Mouse (Mus musculus): Measurements from ENCODE around the gene AI854703.

Gene AI854703

DNA sequence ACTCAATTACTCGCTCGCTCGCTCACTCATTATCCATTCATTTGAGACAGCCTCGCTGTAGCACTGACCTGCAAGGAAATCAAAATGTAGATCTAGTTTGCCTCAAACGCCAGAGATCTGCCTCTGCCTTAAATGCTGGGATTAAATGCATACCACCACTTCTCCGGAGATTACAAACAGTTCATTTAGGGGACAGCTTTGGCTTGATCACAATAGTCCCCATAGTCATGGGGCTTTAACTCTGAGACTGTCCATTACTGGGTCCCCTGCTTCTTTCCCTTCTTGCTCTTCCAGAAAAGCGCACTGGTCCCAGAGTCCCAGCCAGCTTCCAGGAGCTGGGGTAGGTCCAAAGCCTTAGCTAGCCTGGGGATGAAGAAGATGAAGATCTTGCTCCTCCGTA lies at the start of gene AI854703:
Gene AI854703 (plus strand): TSS at position 301 of the 400 bp plus-strand sequence.
- no peak for DNase-seq (ENCODE audit: low read depth, low spot score)

DNA sequence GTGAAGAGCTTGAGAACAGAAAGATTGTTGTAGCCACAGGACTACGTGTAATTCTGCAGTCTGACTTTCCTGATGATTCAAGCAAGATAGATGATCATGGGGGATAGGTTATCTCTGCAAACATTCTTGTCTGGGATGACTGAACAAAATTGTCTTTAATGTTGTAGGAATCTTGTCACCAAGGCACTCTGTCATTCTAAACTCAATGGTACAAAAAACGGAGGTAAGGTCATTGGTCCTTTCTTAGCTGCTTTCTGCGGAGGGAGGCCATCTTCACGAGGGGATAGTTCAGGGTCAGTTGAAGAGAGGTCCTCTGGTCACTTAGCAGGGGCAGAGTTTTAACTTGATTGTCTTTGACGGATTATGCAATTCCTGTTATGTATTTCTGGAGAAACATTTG lies 47.8 kb upstream of the AI854703 start:
- no peak for DNase-seq (ENCODE audit: low read depth, low spot score)

DNA sequence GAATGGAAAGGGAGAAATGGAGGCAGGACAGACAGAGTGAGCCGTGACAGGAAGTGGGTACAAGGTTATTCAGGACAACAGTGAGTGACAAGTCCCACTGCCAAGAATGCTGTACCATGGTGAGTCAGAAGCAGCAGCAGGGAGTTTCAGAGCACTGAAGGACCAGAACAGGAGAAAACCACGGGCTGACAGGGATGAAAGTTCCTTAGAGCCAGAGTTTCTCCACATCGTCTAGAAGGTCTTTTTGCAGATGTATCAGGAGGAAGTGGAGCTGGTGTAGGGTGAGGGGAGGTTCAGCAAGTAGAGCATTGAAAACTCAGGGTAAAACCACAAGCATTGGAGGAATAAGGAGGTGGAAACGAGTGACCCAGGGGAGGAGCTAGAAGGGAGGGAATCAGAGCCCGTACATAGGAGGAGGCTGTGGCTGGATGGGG lies 47.3 kb upstream of the AI854703 start:
- no peak for DNase-seq (ENCODE audit: low read depth, low spot score)

DNA sequence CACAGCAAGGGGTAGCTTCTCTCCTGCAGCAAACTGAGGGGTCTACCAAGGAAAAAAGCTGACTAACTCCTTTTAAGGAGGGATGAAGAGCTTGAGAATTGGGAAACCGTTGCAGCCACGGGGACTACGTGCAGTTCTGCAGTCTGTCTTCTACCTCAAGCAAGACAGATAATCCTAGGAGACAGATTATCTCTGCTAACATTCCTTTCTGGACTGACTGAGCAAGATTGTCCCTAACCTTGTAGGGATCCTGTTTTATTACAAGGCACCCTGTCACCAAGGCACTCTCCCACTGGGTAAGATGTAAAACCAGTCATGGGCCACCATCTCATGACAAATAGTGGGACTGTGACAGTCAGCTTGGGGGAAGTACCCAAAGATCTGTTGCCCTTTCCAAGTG lies 45.3 kb upstream of the AI854703 start:
- no peak for DNase-seq (ENCODE audit: low read depth, low spot score)

DNA sequence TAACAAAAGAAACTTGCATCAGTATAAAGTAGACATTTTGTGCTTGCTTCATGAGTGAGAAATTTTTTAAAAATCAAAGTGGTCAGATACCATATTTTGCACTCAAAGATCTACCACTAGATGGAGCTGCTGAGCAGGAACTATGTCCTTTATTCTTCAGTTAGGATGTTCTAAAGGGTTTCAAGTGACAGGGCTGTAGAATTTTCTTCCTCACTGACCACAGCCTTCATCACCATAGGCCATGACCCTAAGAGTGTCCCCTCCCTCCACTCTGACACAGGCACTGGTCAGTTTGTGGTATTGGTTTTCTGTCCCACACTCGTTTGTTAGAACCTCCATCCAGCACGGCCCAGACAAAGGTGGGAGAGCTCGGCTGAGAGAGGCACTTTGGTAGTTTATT lies 44.5 kb upstream of the AI854703 start:
- no peak for DNase-seq (ENCODE audit: low read depth, low spot score)

DNA sequence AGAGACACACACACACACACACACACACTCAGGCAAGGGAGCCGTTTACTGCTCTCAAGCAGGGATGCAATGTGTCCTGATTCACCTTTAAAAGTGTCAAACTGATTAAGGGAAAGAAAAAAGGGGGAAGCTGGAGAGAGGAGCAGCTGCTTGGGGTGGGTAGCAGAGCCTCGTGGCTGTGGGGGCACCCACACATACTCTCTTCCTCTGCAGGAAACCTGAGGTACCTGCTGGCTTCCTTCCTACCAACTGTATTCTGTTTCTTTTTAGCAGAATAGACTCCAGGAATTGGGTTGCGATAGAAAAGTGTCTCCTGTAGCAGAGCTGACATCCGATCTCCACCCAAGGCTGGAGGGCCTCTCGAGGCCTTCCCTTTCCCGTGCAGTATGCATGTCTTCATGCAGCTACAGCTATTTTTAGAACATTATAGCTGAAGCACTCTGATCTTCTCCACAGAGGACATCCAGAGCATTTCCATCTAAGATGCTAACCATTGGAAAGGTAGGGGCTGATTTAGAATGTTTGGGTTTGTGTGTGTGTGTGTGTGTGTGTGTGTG lies 37.3 kb upstream of the AI854703 start, which contains the start of gene Gm45021:
Gene Gm45021 (plus strand): TSS at position 417 of the 557 bp plus-strand sequence.
- no peak for DNase-seq (ENCODE audit: low read depth, low spot score)

DNA sequence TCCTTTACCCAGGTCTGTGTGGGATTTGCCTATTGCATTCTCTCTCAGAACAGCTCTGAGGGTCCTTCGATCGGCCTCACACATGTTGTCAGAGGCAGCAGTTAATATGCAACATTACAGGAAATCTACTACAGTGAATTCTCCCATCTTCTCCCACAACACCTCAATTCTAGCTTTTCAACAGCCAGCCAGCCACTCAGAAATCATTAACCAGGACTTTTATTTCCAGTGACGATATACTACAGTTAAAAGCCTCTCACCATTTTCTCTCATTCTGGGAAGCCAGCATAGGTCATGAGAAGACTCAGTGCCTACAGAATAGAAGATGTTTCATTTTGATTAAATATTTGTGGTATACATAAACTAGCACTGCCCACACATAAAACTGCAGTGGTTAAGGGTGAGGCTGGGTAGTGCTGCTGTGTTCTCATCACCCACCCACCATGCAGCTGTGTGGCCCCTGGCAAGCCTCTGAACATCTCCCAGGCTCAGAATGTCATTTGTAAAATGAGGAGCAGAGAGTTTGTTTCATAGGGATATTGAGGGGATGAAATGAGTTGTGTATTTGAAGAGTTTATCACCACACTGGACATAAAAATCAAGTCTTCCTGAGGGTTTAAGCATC lies 35.2 kb upstream of the AI854703 start:
- DNase-seq (ENCODE audit: low read depth, low spot score) = no peak

DNA sequence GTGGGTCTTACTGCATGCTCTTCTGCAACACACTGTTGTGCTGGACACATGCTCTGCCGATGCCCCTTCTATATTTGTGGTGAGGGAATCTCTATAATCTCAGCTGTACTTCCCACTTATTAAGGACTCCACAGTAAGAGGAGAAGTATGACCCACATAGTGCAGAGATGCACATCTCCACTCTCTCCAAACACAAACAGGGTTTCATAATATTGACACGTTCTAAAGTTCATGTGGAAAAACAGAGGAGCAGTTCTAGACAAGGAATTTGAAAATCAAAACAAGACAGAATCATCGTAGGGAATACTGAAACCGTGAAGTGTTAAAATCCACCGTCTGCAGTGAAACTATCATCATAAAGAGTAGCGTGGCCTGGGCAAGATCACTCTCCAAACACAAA lies 34.7 kb upstream of the AI854703 start:
- no peak for DNase-seq (ENCODE audit: low read depth, low spot score)

DNA sequence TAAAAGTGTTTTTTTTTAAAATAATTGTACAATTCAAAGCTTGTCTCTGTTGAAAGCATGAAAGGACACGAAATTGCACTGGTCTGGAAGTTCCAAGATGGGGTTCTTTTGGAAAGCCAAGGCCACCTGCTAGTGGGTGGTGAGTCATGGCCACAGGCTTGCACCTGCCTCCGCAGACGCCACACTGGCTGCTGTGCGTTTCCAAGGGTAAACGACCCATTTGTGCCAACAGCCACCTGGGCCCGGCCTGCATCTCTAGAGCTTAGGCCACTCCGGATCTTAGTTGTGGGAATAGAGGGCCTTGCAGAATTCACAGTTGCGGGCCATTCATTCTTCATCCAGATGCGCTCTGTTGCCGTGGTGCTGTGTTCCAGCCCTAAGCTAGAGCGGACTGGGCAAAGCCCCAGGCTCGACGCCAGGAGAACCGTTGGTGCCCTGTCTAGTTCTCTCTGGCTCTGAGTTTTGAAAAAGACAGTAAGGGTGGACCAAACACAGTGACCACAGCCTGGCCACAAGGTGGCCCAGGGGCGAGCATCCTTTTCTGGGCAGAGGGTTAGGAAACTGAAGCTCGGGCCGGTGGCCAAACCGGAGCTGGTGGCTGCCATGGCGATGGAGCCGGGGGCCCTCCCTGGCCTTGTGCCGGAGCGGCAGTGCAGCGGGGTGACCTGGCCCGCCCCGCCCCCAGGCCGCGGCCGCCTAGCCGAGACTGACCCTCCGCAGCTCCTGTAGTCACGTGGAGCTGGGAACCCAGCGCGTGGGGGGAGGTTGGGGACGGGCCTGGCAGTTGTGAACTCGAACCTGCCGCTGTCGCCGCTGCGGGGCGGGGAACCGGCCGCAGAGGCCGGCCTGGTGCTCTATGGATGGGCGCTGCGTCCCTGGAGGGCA lies 33.2 kb upstream of the AI854703 start, which contains the start of the genes Repin1 and Gm44965:
Gene Repin1 (plus strand): TSS at position 726 of the 885 bp plus-strand sequence.
Gene Gm44965 (plus strand): TSS at position 784 of the 885 bp plus-strand sequence.
- no peak for DNase-seq (ENCODE audit: low read depth, low spot score)

DNA sequence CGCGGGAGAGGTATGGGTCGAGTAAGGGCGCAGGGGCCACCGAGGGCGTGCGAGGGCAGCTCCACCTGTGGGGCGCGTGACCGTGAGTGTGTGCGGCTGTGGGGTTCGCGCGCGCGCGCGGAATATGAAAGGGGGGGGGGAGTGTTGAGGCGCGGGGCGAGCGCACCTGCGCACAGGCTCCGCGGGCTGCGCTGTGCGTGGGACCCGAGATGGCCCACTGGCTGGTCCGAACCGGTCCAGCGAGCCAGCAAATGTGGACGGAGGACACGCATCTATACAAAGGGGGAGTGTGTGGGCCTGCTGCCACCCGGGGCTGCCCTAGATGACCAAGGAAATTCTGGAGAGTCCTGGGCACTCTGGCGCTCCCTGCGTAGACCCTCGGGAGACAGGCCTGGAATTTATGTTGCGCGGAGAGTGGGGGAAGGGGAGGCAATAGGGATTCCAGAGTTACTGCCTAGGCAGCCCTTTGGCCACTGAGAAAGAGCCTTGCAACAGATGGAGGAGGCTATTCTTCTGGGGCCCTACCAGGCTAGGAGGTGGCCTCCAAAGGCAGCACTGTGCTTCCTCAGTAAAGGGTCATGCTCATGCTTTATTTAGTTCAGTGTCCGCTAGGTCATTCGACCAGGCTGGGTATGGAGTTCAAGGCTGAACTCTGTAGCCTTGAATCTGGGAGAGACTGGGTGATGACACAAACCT lies 32.4 kb upstream of the AI854703 start:
- DNase-seq (ENCODE audit: low read depth, low spot score) = no peak

DNA sequence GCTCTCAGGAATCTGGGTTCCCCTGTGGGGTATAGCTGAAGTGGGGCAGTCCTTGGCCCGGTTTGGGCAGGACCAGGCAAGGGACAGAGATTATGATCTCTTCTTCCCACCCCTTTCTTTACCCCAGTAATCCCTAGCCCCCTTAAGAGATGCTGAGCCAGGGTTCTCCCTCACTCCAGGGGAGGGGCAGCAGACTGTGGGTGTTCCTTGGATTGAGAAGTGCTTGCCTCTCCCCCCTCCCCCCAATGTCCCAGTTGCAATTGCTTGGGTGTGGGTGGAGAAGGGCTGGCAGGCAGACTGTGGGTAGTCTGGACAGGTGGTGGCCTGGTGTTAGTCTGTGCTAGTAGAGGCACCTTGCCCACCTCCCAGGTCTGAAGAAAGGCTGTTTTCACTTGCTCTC lies 31.3 kb upstream of the AI854703 start:
- DNase-seq (ENCODE audit: low read depth, low spot score) = no peak

DNA sequence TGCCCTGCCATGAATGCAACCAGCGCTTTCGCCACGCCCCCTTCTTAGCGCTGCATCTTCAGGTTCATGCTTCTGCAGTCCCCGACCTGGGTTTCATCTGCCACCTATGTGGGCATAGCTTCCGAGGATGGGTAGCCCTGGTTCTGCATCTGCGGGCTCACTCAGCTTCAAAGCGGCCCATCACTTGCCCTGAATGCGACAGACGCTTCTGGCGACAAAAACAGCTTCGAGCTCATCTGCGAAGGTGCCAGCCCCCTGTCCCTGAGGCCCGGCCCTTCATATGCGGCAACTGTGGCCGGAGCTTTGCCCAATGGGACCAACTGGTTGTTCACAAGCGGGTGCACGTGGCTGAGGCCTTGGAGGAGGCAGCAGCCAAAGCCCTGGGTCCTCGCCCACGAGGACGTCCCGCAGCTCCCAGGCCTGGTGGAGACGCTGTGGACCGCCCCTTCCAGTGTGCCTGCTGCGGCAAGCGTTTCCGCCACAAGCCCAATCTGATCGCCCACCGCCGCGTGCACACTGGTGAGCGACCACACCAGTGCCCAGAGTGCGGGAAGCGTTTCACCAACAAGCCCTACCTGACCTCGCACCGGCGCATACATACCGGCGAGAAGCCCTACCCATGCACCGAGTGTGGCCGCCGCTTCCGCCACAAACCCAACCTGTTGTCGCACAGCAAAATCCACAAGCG lies 29.9 kb upstream of the AI854703 start:
- no peak for DNase-seq (ENCODE audit: low read depth, low spot score)

DNA sequence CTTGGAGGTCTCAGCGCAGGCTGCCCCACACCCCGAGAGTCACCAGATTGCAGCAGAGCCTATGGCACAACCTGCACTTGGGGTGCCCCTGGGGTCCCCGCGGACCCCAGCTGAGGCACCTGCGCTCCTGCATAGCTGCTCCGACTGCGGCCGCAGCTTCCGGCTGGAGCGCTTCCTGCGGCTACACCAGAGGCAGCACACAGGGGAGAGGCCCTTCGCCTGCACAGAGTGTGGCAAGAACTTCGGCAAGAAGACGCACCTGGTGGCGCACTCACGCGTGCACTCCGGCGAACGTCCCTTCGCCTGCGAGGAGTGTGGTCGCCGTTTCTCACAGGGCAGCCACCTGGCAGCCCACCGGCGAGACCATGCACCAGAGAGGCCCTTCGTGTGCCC lies 29.3 kb upstream of the AI854703 start:
- no peak for DNase-seq (ENCODE audit: low read depth, low spot score)

DNA sequence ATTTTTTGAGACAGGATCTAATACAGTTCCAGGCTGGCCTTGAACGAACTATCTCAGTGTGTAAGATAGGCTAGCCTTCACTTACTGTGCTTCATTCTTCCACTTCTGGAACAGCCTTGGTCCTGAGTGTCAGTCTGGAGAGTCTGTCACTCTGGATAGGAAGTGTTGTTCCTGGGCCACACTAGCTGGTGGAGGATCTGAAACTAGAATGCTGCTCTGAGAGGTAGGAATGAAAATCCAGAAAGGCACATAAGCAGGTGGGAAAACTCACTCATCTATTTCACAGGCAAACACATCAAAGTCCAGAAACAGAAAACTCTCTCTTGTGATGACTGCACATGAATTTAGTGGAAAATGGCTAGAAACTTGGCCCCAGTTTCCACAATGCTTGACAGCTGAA lies 26.0 kb upstream of the AI854703 start:
- no peak for DNase-seq (ENCODE audit: low read depth, low spot score)

DNA sequence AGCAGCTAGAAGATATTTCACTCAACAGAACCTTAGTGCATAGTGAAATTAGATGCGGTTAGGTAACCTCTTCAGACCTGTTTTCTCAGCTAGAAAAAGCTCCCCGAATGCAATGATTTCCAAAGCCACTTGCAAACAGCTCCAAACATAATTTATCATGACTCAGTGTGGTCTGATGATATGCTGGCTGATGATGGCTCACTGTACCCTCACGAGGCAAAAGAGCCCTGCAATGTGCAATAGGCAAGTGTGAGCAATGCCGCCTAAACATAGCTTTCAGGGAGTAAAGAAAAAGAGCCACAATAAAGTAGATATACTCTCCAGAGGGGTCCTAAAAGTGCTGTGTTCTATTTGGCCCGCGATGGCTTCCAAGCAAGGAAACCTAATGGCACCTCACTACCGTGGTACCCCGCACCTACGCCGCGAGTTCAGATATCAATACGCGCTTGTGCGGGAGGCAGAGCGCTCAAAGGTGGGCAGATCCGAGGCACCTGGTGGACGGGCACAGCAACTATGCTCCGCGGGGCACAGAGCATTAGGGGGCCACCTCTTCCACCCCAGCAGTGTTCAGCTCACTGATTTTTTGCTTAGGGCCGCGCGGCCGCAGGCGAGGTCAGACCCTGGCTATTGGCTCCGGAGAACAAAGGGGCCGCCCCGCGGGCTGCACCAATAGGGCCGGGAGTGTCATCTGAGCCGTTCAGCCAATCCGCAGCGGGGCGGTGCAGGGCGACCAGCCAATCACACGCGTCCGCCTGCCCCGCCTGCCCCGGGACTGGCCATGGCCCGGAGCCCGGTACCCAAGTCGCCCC lies 25.1 kb upstream of the AI854703 start, which contains the start of gene Zfp775:
Gene Zfp775 (plus strand): TSS at position 793 of the 809 bp plus-strand sequence.
- peak; percentile 67 for DNase-seq (ENCODE audit: low read depth, low spot score)

DNA sequence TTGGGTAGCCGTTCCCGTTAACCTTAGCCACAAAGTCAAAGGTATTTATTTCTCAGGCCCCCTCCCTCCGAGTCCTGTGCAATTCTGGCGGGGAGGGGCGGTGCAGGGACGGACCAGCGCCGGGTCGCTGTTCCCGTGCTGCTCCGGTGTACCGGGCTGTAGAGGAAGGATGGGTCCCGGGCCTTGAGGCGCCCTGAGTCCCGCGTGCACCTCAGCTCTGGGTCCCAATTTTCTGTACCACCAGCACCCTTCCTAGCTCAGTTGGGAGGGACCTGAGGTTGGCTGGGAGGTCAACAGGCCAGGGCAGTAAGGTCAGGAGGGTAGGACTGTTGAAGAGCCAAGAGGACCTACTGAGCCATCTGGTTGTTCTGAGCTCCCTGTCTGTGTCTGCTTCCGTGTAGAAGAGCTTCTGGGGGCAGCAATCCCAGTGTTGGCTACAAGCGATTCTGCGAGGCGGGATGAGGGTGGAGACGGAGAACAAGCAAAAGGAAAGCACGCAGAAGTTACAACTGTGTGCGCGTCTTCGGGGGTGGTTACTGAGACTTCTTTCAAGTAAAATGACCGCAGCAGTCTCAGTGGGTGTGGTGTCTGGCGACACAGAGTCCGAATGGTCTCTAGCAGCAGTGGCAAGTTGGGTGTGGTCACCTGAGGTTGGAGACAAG lies 24.4 kb upstream of the AI854703 start:
- DNase-seq (ENCODE audit: low read depth, low spot score) = no peak

DNA sequence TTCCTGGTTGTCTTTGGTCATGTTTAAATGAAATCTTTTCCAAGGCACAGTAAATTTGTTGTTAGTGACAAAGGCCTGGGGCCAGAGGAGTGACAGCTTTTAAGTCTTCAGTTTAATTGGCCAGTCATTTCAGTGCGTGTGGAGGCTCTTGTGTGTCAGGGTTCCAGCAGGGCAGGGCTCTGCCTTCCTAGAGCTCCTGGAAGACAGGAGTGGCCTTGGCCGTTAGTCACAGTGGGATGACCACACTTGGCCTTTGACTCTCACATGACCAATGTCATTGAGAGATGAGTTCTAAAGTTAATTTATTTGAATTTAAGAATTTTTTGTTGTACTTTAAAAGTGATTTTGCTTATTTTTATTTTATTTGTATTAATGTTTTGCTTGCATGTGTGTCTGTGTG lies 18.4 kb upstream of the AI854703 start:
- DNase-seq (ENCODE audit: low read depth, low spot score) = no peak

DNA sequence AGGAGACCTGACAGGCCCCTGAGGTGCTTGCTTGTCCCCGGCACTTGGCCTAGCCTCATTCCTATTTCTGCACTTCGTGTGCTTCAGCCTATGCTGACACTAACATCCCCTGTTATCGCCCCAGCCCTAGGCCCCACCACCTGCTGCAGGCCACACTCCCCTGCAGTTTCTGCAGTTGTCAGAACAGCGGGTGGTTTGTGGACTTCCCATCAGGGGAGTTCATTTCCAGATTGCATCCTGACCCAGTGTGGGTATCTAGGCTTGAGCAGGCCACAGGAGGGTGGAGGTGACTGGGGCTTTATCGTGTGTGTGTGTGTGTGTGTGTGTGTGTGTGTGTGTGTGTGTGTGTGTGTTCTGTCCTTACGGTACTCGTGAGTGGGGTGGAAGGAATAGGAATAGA lies 17.1 kb upstream of the AI854703 start:
- no peak for DNase-seq (ENCODE audit: low read depth, low spot score)

DNA sequence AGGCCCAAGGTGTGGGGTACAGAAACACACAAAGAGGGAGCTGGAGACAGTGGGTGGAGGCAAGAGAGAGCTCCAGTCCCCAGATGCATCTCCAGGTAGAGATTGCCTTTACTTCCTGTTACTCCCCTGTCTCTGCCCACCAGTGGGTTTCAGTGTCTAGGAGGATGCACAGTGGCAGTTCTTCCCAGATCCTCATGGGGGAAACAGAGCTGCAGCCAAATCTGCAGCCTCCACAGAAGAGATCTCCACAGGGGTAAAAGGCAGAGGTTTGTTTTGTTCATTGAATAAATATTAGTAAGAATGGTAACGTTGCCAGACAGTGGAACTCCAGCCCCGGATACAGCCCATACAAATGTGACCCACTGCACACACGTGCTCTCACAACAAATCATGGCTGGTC lies 15.9 kb upstream of the AI854703 start:
- DNase-seq (ENCODE audit: low read depth, low spot score) = no peak

DNA sequence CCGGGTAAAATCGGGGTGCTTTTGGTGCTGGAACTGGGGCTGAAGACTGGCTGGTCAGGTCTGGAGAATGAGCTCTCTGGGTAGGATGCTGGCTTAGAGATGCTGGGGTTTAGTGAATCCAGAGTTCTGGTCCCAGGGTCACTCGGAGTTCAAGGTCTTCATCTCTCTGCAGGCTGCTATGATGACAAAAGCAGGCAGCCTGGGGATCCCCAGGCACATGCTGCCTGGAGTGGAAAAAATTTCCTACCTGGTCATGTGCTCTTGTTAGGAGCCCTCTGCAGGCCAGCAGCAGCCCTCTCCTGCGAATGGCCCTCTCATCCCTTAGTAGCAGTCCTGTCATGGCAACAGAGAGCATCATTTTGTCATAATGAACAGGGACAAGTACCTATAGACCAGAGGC lies 13.1 kb upstream of the AI854703 start:
- no peak for DNase-seq (ENCODE audit: low read depth, low spot score)

All from c-Kit-negative CD71-positive TER-119-positive erythroid progenitor cells, embryonic 14.5 days (primary cell).